Mouse (Mus musculus) C2C12 (cell line): ENCODE measurements around the gene Efnb3.

Source experiments
- CTCF ChIP-seq: IDR thresholded peaks from one replicate; pipeline ENCODE4 v1.5.1; 2011; ENCODE audit not compliant: control insufficient read depth, insufficient read depth, insufficient read length
- FOSL1 ChIP-seq: IDR thresholded peaks from one replicate; pipeline ENCODE4 v1.8.0; 2011; ENCODE audit warnings: mild to moderate bottlenecking, low read length; ENCODE audit not compliant: poor library complexity, insufficient read depth, severe bottlenecking
- MAX ChIP-seq: IDR thresholded peaks from one replicate; pipeline ENCODE4 v1.6.1; 2011; ENCODE audit warnings: mild to moderate bottlenecking, control low read depth
- MYOD1 ChIP-seq: IDR thresholded peaks from one replicate; pipeline ENCODE4 v1.6.1; 2011; ENCODE audit warnings: low read depth; ENCODE audit not compliant: control insufficient read depth, insufficient read length
- USF1 ChIP-seq: IDR thresholded peaks from one replicate; pipeline ENCODE4 v1.6.1; 2011; ENCODE audit warnings: low read depth, mild to moderate bottlenecking, control low read depth, moderate library complexity

DNA sequence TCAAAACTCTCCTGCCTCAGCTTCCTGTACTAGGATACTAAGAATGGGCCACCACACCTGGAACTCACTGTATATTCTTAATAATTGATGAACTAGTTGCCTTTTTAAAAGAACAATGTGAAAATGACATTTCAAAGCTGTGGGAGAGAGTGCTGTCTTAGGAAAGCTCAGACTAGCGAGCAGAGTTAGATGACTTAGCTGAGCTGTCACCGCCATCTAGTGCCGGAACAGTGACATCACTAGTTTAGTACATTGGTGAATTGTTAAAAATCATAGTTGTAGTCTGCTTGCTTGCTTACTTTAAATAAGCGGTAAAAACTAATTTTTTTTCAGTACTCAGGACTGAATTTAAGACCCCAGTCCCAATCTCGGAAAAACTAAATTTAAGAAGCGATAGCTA is 46.2 kb downstream of the Efnb3 start:
- TF ChIP-seq USF1 (no peak), CTCF (peak; percentile 47), MAX (no peak), FOSL1 (no peak), MYOD1 (no peak)
